Comparison of ENCODE assay signal across 10 mouse cellular contexts in the genomic region with DNA sequence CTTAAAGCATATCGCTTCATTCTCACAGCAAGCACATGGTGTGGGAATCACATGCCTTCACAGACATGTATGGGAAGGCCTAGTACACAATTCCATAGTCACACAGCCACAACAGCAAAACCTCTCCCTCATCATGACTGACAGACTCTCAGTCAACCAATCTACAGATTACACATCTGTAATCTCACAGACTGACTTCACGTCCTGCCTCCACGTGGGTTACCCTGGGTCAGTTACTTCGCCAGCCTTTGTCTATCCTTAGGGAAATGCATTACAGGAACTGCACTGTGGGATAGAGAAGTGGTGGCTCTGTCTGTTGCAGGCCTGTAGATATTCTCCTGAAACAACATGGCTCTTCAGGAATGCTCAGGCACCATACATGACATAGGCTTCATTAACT. TPM values are rescaled to one million over a fixed set of nuclear protein-coding genes. Genes with fewer than 3 reads are reported as not detected.
DNase-seq lines count a peak whose midpoint lies in the region; ATAC-seq and TF ChIP-seq lines count a peak whose summit lies in the region.
"Had no signal": no experiment of that assay in that cellular context is flagged by ENCODE, and none has a peak within 500 bp of the region (broad histone marks: within the 10 kb centered on the region; RNA-seq: fewer than 3 reads in every experiment).

No protein-coding gene starts in this region.

- no peaks in the 10 kb centered on the region for H3K27me3 ChIP-seq in heart, embryonic 11.5 days (ENCODE audit: control insufficient read depth, insufficient read depth, low read length)
- no peaks in the 10 kb centered on the region for H3K27me3 ChIP-seq in CH12.LX (replicated peaks)
- no peaks in the 10 kb centered on the region for H3K27me3 ChIP-seq in forebrain, embryonic 14.5 days (replicated peaks; ENCODE audit: control insufficient read depth, insufficient read depth, low read length)
- no peaks in the 10 kb centered on the region for H3K27me3 ChIP-seq in liver, postnatal 0 days (ENCODE audit: insufficient read depth, low read length)
- H3K27me3 ChIP-seq: Patski had no signal

- H3K79me2 ChIP-seq in CH12.LX (replicated peaks; ENCODE audit: control insufficient read depth, extremely low read depth, insufficient read depth, poor library complexity, severe bottlenecking), result peaks cover 27% of the 10 kb centered on the region

- H3K36me3 ChIP-seq in heart, embryonic 11.5 days (ENCODE audit: control insufficient read depth, insufficient read depth, low read length), result peaks cover 3% of the 10 kb centered on the region
- H3K36me3 ChIP-seq in CH12.LX (replicated peaks in 1 of 2; ENCODE audit: control insufficient read depth in 1 of 2, insufficient read depth in 1 of 2, low read length in 1 of 2), result peaks cover 50 to 70% of the 10 kb centered on the region in 2 experiments
- peaks cover 51% of the 10 kb centered on the region for H3K36me3 ChIP-seq in forebrain, embryonic 14.5 days (ENCODE audit: control insufficient read depth, insufficient read depth, low read length)
- peaks cover 26% of the 10 kb centered on the region for H3K36me3 ChIP-seq in liver, postnatal 0 days (replicated peaks; ENCODE audit: insufficient read depth, low read length)

- no peak for ATAC-seq in heart, embryonic 11.5 days (replicated peaks; ENCODE audit: insufficient number of reproducible peaks, low FRiP score, low TSS enrichment)
- ATAC-seq in forebrain, embryonic 14.5 days, result no peak
- ATAC-seq in liver, postnatal 0 days, result no peak

- dilution Hi-C loops in CH12.LX (cut with MboI; ENCODE audit: extremely low pct_ligation_motif_present, extremely low pct_unique_long_range_greater_than_20kb, low sequenced_read_pairs), result no loop called here

- WGBS in heart, embryonic 11.5 days (ENCODE audit: insufficient replicate concordance), result 57% methylated on average over 4 of the region's 4 CpGs
- WGBS in forebrain, embryonic 14.5 days, result 81% methylated on average over 4 of the region's 4 CpGs
- 61% methylated on average over 4 of the region's 4 CpGs for WGBS in liver, postnatal 0 days (ENCODE audit: insufficient replicate concordance)

- no peak for TF ChIP-seq POLR2A in CH12.LX (IDR thresholded peaks at IDR 0.05; ENCODE audit: low read depth, low read length)

- peak overlapping the region; percentile 86 for H3K4me3 ChIP-seq in heart, embryonic 11.5 days (ENCODE audit: low read depth, low read length)
- H3K4me3 ChIP-seq in CH12.LX (replicated peaks in 1 of 3; ENCODE audit: low read depth in 2 of 3, low read length in 2 of 3, poor library complexity in 1 of 3), result peak overlapping the region; percentile 92 to 97 (median 95)
- H3K4me3 ChIP-seq in forebrain, embryonic 14.5 days (ENCODE audit: low read depth, low read length), result peak overlapping the region; percentile 77
- H3K4me3 ChIP-seq in liver, postnatal 0 days (ENCODE audit: low read depth, low read length), result peak overlapping the region; percentile 83

- no peaks in the 10 kb centered on the region for H3K9me3 ChIP-seq in heart, embryonic 11.5 days (replicated peaks; ENCODE audit: control insufficient read depth, low read length)
- H3K9me3 ChIP-seq in CH12.LX (replicated peaks; ENCODE audit: low read length), result no peaks in the 10 kb centered on the region
- no peaks in the 10 kb centered on the region for H3K9me3 ChIP-seq in forebrain, embryonic 14.5 days (replicated peaks; ENCODE audit: control insufficient read depth, low read length)
- no peaks in the 10 kb centered on the region for H3K9me3 ChIP-seq in liver, postnatal 0 days (ENCODE audit: low read length)

- intact Hi-C loops in heart, postnatal 36 days (cut with DNase I), result no loop called here

- TF ChIP-seq RAD21 in CH12.LX (IDR thresholded peaks at IDR 0.05; ENCODE audit: low read depth, low read length), result no peak

- no peak for DNase-seq in heart, postnatal 36 days
- DNase-seq in CH12.LX (ENCODE audit: extremely low read depth), result peak; percentile 8
- DNase-seq in forebrain, embryonic 14.5 days (ENCODE audit: low spot score), result no peak
- DNase-seq in liver, postnatal 0 days, result no peak
- DNase-seq in right cerebral cortex, postnatal 14 days, result no peak
- DNase-seq in thymus, postnatal 25 days, result no peak
- no peak for DNase-seq in Muller cell, postnatal 12 days (ENCODE audit: inconsistent ontology term)
- DNase-seq: gastrocnemius, postnatal 10 days had no signal

- no peak for TF ChIP-seq CTCF in CH12.LX (conservative IDR thresholded peaks at IDR 0.05 in 1 of 2, IDR thresholded peaks at IDR 0.05 in 1 of 2; ENCODE audit: low read depth in 2 of 2, low read length in 2 of 2)
- no peak for TF ChIP-seq CTCF in liver, postnatal 0 days (IDR thresholded peaks at IDR 0.05; ENCODE audit: low read depth)

- peak overlapping the region; percentile 74 for H3K4me2 ChIP-seq in heart, embryonic 11.5 days
- peak overlapping the region; percentile 79 for H3K4me2 ChIP-seq in CH12.LX (ENCODE audit: insufficient read depth, low read depth, poor library complexity, severe bottlenecking)
- peak overlapping the region; percentile 80 for H3K4me2 ChIP-seq in forebrain, embryonic 14.5 days (ENCODE audit: low read length)
- peak overlapping the region; percentile 92 for H3K4me2 ChIP-seq in liver, postnatal 0 days (ENCODE audit: low read depth, low read length)

- peak overlapping the region; percentile 88 for H3K9ac ChIP-seq in heart, embryonic 11.5 days (ENCODE audit: low read depth, low read length)
- peak overlapping the region; percentile 85 for H3K9ac ChIP-seq in CH12.LX (ENCODE audit: insufficient read depth, low read depth)
- peak overlapping the region; percentile 89 for H3K9ac ChIP-seq in forebrain, embryonic 14.5 days (ENCODE audit: low read length)
- peak overlapping the region; percentile 81 for H3K9ac ChIP-seq in liver, postnatal 0 days (replicated peaks)

- H3K27ac ChIP-seq in heart, embryonic 11.5 days (ENCODE audit: low read depth, low read length), result no peak overlapping the region
- no peak overlapping the region for H3K27ac ChIP-seq in CH12.LX (ENCODE audit: insufficient read depth, low read depth)
- no peak overlapping the region for H3K27ac ChIP-seq in forebrain, embryonic 14.5 days (ENCODE audit: low read depth, low read length)
- no peak overlapping the region for H3K27ac ChIP-seq in liver, postnatal 0 days (ENCODE audit: low read depth)

- peaks cover 7% of the 10 kb centered on the region for H3K4me1 ChIP-seq in heart, embryonic 11.5 days (ENCODE audit: control insufficient read depth, insufficient read depth, low read length)
- H3K4me1 ChIP-seq in CH12.LX (ENCODE audit: control insufficient read depth in 1 of 2, insufficient read depth in 2 of 2), result peaks cover 9 to 28% of the 10 kb centered on the region in 2 experiments
- H3K4me1 ChIP-seq in forebrain, embryonic 14.5 days (ENCODE audit: control insufficient read depth, insufficient read depth, low read length), result peaks cover 15% of the 10 kb centered on the region
- peaks cover 15% of the 10 kb centered on the region for H3K4me1 ChIP-seq in liver, postnatal 0 days (ENCODE audit: insufficient read depth)

- in situ Hi-C loops in CH12.LX (cut with MboI; ENCODE audit: low pct_ligation_motif_present, low pct_unique_long_range_greater_than_20kb, low sequenced_read_pairs), result loop anchor here (5.0 kb wide), 1 partner anchor 90 kb away; no protein-coding TSS in a partner anchor

- TF ChIP-seq EP300 in CH12.LX (IDR thresholded peaks at IDR 0.05; ENCODE audit: low read length), result no peak
- TF ChIP-seq EP300 in liver, postnatal 0 days (IDR thresholded peaks at IDR 0.05; ENCODE audit: low read depth), result no peak

TF ChIP-seq in CH12.LX, 34 proteins besides CTCF, POLR2A, EP300 and RAD21:
- TF ChIP-seq SMC3 (IDR thresholded peaks at IDR 0.05; ENCODE audit: low read depth, low read length) (no peak), JUN (IDR thresholded peaks at IDR 0.05; ENCODE audit: insufficient read depth, low read depth, low read length) (no peak), MAX (IDR thresholded peaks at IDR 0.05; ENCODE audit: low read length) (0 out of 2 replicates have a peak, but pooled peaks have one; percentile 23)

RNA-seq across cellular contexts. Expression of a gene that starts 0.8 kb away (rescaled TPM):
- 110 and 117 TPM in 2 replicates for polyA plus RNA-seq in heart, embryonic 11.5 days (2014; fragmentation: Nextera tagmentation; extraction: Ambion mirVana)
- total RNA-seq in heart, postnatal 36 days (2021), result 10 to 100 TPM; 94.4 to 98.8 TPM
- 86.0 and 114 TPM in 2 replicates for total RNA-seq in CH12.LX (2012; rRNA removed)
- total RNA-seq in CH12.LX (2014; rRNA removed), result 129 and 145 TPM in 2 replicates
- 116 and 121 TPM in 2 replicates for polyA plus RNA-seq in CH12.LX (2012; ENCODE audit: insufficient read length, low read depth)
- polyA plus RNA-seq in forebrain, embryonic 14.5 days (2014; fragmentation: Nextera tagmentation; extraction: Ambion mirVana), result 112 and 128 TPM in 2 replicates
- 43.9 and 45.5 TPM in 2 replicates for polyA plus RNA-seq in liver, postnatal 0 days (2015; fragmentation: Nextera tagmentation; extraction: Ambion mirVana)

RNA-seq across cellular contexts. Expression of a gene that starts 0.9 kb away (rescaled TPM):
- 4.1 and 4.6 TPM in 2 replicates for polyA plus RNA-seq in heart, embryonic 11.5 days (2014; fragmentation: Nextera tagmentation; extraction: Ambion mirVana)
- 1 to 10 TPM; 3.4 to 3.5 TPM for total RNA-seq in heart, postnatal 36 days (2021)
- total RNA-seq in CH12.LX (2012; rRNA removed), result 11.0 and 11.2 TPM in 2 replicates
- 7.1 and 7.6 TPM in 2 replicates for total RNA-seq in CH12.LX (2014; rRNA removed)
- 10.1 and 10.3 TPM in 2 replicates for polyA plus RNA-seq in CH12.LX (2012; ENCODE audit: insufficient read length, low read depth)
- polyA plus RNA-seq in forebrain, embryonic 14.5 days (2014; fragmentation: Nextera tagmentation; extraction: Ambion mirVana), result 7.0 and 9.5 TPM in 2 replicates
- polyA plus RNA-seq in liver, postnatal 0 days (2015; fragmentation: Nextera tagmentation; extraction: Ambion mirVana), result 1.4 and 1.8 TPM in 2 replicates

RNA-seq across cellular contexts. Expression of a gene that starts 40.2 kb away (rescaled TPM):
- 14.3 and 17.2 TPM in 2 replicates for polyA plus RNA-seq in heart, embryonic 11.5 days (2014; fragmentation: Nextera tagmentation; extraction: Ambion mirVana)
- 10 to 100 TPM; 69.2 to 94.6 TPM for total RNA-seq in heart, postnatal 36 days (2021)
- total RNA-seq in CH12.LX (2012; rRNA removed) (4.5 and 4.6 TPM in 2 replicates), CH12.LX (2014; rRNA removed) (0.77 and 0.81 TPM in 2 replicates)
- polyA plus RNA-seq in CH12.LX (2012; ENCODE audit: insufficient read length, low read depth), result 2.3 and 2.6 TPM in 2 replicates
- polyA plus RNA-seq in forebrain, embryonic 14.5 days (2014; fragmentation: Nextera tagmentation; extraction: Ambion mirVana), result 14.5 and 15.1 TPM in 2 replicates
- 139 and 140 TPM in 2 replicates for polyA plus RNA-seq in liver, postnatal 0 days (2015; fragmentation: Nextera tagmentation; extraction: Ambion mirVana)
